Mouse (Mus musculus): Measurements from ENCODE around the gene Sbk3.

Sbk3 gene

DNA sequence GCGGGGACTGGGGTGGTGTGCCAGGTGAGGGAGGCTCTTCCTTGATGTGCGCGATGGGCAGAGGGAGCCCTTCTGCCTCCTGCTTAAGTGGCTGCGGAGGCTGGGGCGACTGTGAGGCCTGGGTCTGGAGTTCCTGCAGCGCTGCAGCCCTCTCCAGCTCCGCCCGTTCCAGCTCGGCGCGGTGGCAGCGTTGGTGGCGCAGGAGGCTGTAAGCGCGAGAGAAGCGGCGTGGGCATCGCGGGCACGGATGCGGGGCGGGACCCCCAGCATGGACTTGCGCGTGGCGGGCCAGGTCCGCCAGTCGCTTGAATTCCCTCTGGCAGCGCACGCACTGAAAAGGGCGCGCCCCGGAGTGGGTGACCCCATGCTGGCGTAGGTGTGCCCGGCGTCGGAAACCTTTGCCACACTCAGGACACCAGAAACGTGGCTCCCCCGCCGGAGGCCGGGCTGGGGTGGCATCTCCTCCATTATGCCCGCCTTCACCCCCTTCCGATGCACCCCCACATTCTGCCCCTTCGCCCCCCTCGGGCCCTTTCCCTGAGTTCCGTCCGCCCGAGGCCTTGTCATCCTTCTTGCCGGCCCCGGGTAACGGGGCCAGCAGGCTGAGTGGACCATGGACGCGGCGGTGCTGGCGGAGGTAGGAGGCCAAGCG lies 22.5 kb upstream of the Sbk3 start:
- DNase-seq (ENCODE audit: low spot score) = no peak

DNA sequence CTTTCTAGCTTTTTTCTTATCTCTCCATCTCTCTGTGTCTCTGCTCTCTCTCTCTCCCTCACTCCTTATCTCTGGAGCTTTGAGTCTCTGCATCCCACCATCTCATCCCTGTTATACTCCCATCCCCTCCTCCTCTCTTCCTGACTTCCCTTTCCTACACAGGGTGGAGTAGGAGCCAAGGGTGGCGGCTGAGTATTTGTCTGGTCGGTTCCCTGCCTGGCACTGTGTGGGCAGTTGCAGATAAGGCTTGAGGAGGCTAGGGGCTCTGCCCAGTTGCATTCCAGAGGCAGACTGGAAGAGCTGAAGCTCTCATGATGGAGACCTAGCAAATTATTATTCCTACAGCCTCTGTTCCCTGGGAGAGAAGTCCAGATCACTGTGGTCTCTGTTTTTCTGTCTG lies 17.3 kb upstream of the Sbk3 start:
- DNase-seq (ENCODE audit: low spot score) = no peak

DNA sequence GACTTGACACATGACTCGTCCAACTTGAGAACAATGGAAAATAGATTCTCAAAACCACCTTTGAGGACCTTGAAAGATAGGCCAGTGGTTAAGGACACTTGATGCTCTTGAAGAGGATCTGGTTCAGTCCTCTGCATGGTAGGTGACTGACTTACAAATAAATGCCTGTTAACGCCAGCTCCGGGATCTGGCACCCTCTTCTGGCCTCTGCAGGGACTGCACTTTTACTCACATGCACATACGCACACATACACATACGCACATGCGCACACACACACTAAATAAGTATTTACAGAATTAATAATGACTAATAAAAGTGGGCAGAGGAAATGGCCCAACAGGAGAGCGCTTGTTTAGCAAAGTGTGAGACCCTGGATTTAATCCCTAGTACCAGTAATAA lies 5.9 kb upstream of the Sbk3 start:
- DNase-seq (ENCODE audit: low spot score) = no peak

DNA sequence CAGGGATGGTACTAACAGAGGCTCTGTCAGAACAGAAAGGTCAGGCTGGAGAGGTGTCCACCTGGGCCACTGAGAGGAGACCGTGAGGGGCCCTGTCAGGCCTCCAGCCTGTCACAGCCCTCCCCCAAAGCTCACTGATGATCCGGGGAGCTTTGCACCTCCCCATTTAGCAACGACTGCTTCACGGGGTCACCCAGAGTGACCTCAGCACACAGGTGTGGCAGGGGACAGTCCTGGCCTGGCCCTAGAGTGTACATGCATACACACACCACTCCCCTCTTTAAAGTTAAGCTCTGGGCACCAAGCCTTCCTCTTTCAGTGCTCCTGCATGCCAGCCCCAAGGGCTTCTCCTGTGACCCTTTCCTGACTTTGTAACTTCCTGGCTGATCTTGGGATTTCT lies 4.5 kb upstream of the Sbk3 start:
- no peak for DNase-seq (ENCODE audit: low spot score)

DNA sequence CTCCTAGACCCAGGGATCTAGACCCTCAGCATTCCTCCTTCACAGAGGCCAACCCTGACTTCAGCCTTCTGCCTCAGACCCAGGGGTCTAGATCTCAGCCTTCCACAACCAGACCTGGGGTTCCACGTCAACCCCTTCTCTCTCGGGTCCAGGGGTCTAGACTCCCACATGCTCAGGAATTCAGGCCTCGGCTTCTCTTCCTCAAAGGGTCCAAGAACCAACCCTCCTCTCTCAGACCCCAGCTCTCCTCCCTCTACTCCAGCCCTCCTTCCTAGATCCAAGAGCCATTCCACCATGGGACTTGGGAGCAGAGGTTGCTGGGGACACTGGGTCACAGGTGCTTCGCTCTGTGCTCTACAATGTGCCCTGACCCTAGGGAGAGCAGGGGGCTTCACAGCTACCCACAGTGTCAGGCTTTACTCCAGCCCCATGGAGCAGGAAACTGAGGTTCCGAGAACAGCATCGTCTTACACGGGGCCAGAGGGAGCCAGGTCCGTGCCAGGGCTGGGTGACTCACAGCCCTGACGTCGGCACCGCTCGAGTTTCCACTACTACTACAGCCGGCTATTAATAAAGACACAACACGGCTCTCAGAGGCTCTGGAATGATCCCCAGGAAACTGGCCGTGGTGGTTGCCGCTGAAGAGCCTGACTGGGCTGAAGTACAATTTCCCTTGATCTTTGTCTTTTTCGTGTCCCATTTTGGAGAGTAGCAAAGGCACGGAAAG lies 1.5 kb upstream of the Sbk3 start:
- DNase-seq (ENCODE audit: low spot score) = no peak

DNA sequence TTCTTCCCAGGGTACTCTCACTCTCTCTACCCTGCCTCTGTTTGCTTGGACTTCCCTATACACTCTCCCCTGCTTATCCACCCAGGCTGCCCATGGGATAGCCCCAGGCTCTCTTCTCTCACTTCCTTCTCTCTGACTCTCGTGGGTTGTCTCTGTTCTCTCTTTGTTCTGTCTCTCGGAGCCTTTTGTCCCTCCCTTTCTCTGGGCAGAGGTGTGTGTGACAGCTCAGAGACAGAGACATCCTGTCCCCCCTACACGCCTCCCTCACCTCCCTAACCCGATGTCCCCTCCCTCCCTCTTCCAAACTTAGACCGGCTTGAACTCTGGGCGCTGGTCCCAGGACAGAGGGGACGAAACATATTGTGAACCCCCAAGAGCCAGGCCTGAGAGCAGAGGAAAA lies 742 bp upstream of the Sbk3 start:
- no peak for DNase-seq (ENCODE audit: low spot score)

DNA sequence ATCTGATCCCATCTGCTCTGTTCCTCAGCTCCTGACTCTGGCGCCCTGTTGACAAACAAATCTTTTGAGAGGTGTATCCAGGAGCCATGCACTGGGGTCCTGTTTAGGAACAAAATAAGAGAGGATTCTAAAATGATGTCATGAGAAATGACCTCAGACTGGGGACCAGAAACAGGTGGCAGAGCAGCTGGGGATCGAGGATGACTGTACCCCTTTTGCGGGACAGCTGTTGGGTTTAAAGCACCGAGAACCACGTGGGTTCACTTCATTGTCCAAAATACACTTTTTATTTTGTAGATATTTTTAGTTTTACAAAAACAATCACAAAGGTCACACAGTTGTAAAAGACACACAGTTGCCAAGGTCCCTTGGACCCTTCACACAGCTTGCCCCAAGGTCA lies 6.0 kb downstream of the Sbk3 start:
- no peak for DNase-seq (ENCODE audit: low spot score)

DNA sequence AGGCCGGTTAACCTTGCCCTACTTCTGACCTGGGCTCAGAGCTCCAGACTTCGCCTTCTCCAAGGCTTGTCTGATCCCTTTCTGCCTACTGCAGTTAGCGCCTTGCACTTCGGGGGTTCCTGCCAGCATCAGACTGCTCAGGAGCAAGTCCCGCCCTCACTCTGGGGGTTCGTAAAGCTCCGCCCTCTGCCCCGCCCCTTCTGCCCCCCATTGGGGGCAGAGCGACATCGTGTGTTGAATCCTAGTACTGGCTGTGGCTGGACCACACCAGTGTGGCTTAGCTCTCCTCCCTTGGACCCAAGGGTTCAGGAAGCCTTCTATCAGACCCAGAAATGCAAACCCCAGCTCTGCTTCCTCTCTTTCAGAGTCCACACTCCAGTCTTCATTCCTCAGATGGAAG lies 6.7 kb downstream of the Sbk3 start, which contains the start of gene Sbk2:
Gene Sbk2 (minus strand): TSS at position 135 of the 400 bp plus-strand sequence.
- DNase-seq (ENCODE audit: low spot score) = peak; percentile 61

DNA sequence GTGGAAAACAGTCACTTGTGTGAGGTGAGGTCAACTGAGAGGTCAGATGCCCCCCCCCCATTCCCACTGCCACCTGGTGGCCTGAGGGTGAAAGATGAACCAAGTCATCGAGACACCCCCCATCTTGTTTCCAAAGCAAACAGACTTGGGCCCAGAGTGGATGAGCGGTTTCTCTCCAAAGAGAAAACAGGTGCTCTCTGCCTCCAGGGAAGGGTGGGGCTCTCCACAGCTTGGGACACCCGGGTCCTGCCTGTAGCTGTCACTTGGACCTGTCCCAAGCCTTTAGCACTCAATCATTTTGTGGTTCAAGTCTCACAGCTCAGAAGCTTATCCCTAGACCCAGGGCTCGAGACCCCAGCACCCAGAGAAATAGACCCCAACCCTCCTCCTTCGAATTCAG lies 7.4 kb downstream of the Sbk3 start:
- no peak for DNase-seq (ENCODE audit: low spot score)

DNA sequence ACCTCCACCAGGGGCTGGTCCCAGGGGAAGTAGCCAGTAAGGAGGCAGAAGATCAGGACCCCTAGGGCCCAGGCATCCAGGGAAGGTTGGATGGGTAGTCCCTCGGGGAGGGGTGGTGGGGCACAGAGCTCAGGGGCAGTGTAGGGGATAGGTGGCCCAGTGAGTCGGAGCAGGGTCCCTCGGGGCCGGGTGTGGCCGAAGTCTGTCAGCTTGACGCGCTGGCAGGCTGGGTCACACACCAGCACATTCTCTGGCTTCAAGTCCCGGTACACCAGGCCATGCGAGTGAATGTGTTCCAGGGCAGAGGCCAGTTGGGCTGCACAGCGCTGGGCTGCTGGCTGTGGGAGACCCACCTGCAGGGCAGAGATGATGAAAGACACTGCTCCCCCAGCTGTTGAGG lies 13.6 kb downstream of the Sbk3 start:
- no peak for DNase-seq (ENCODE audit: low spot score)

DNA sequence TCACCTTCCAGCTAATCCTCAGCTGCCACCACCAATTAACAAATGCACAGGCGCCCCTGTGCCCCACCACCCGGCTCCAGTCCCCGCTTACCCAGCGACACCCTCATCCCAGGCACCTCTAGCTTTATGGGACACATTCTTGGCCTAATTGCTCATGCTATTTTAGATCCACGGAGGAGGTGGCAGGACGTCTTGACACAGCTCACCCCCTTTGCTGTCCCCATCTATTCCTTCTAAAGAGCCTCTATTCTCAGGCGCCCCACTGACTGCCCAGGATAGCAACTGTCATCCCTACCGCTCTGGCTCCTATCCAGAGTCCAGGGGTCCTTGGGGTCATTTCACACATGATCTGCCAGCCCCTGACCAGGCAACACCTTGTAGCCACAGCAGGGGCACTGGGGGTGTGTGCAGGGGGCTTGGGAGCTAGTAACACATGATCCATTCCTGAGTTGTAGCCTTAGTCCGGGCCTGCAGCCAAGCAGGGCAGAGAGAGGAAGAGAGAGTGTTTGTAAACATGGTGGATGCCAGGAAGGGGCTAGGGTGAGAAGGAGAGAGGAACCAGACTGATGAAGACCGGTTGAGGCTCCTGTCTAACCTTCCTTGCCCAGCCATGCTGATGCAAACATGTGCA lies 17.0 kb downstream of the Sbk3 start:
- no peak for DNase-seq (ENCODE audit: low spot score)

DNA sequence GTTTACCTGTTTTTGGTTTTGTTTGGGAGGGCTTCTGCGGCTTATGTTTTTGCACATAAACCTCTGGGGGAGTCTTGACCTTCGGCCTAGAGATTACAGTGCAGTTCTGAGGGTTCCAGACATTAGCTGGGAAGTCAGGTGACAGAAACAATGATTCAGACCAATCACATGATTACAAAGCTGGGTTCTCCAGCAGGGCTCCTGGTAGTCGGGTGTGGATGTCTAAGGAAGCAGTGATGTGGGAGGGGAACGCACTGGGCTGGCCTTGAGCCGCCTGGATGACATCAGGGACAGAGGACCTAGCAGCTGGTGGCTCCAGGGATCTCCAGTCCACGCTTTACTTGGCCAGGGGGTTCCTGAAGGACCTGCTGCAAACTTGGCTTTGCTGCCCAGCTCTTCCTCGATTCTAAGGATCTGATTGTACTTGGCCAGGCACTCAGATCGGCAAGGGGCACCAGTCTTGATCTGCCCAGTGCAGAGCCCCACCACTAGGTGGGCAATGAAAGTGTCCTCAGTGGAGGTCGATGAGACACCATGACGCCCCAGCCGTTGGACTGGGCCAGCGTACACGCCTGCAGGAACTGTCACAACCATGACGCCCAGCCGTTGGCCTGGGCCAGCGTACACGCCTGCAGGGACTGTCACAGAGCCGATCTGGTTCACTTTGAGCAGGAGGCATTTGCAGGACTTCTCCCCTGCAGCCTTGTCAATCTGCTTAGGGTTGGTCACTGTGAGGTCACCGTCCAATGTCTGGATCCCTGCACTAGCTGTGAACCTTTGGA lies 20.2 kb downstream of the Sbk3 start:
- DNase-seq (ENCODE audit: low spot score) = no peak

DNA sequence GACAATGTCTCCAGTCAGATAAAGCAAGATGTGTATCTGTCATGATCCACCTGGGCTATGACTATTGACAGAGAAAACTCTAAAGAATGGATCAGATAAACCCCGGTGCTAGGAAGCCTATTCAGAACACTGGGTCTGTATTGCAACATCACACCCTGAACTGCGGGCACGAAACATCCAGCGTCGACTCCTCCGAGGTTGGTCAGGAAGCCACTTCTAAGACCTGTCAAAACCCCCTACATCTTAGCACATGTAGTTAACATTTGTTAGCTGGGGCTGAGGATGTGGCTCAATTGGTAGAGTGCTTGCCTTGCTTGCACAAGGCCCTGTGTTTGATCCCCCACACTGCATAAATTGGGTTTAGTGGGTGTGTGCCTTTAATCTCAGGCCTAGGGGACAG lies 22.6 kb downstream of the Sbk3 start:
- no peak for DNase-seq (ENCODE audit: low spot score)

DNA sequence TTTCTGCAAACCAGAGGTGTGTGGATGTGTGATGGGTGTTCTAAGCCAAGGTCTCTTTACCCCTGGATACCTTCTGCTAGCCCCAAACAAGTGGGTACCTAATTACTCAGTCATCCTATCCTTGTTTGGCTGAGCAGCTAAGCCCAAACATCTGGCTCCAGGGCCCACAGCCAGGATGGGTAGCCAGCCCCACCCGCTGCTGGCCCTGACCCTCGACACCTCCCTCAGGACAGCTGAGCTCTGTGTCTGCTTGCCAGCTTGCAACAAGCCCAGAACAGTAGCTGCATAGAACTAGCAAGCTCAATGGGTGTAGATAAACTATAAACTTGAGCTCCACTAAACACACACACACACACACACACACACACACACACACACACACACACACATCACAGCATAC lies 23.1 kb downstream of the Sbk3 start:
- DNase-seq (ENCODE audit: low spot score) = no peak

DNA sequence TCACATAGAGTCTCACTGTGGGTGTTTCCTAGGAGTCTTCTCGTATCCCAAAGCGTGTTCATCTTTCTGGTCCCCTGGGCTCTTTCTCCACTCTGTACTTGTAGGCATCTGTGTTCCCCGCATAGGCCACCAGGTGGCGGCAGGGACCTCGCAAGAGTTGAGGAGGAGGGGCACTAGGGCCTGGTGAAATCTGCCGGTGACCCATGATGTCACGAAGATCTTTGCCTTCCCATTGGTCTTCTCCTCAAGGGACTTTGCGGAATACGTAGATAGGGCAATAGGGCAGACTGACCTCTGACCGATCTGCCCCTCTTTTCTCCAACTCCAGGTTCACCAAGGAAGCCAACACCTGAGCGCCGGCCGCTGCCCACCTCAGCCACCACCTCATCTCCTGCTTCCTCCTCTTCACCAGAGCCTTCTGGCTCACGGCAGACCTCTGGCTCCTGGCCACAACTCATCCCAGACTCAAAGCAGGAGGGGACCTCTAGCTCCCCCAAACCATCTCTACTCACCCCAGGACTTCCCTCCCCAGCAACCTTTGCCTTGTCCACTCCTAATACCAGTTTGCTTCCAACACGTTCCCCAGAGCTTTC lies 27.6 kb downstream of the Sbk3 start:
- peak; percentile 94 for DNase-seq (ENCODE audit: low spot score)

DNA sequence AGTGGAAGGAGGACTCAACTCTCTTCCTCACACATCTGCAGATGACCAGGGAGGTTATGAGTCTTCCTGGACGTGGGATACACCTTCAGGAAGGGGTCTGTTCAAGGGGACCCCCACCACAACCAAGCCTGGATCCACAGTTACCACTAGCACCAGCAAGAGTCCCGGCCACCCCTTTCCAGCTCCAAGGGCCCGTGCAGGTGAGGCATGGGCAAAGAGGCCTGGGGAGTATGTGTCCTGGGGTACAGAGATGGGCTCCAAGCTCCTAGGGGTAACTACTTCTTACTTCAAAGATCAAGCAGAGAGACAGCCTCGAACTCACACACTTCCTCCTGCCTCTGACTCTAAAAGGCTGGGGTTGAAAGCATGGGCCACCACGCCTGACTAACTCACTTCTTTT lies 28.3 kb downstream of the Sbk3 start:
- DNase-seq (ENCODE audit: low spot score) = no peak

DNA sequence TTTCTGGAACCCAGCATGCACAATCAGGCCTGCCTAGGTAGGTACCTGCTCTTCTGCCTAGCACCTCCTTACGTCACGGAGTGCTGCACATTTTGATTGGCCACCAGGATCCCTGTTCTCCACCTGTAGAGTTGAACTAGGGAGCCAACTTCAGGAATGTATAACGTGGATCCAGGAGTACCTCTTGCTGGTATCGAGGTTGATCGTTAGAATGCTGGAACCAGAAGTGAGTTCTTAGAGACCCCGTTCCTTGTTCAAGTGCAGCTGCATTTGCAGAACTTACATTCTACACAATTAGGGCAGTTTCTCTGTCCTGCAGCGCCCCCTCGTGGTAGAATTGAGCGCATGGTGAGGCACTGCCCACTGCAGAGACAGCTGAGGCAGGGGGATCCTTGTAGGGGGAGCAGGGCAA lies 30.9 kb downstream of the Sbk3 start:
- DNase-seq (ENCODE audit: low spot score) = no peak

DNA sequence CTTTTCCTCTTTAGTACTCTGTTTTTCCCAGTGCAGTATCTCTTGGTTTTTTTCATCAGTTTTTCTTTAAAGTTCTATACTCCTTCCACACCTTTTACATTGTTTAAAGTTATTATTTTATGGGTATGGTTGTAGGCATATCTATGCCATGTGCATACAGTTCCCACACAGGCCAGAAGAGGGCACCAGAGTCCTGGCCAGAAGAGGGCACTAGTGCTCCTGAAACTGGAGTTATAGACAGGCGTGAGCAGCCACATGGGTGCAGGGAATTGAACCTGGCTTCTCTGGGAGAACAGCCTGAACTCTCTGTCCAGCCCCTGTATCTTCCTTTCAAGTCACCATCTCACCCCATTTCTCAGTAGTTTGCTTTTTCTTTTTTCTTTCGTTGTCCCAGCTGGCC lies 32.5 kb downstream of the Sbk3 start:
- no peak for DNase-seq (ENCODE audit: low spot score)

DNA sequence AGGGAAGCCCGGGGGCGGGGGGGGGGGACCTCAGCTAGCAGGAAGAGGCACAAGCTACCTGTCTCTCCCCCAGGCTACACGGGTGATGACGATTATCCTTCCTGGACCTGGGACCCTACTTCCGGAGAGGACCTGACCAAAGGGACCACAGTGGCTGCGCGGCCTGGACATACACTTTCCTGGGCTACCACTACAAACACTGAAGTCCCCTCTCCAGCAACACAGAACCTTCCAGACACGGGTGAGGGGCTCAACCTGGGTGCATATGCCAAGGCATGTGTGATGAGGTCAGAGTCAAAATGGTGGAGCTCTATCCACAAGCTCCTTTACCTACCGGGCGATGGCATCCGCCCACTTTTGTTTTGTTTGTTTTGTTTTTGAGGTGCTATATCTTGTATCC lies 33.6 kb downstream of the Sbk3 start:
- DNase-seq (ENCODE audit: low spot score) = no peak

DNA sequence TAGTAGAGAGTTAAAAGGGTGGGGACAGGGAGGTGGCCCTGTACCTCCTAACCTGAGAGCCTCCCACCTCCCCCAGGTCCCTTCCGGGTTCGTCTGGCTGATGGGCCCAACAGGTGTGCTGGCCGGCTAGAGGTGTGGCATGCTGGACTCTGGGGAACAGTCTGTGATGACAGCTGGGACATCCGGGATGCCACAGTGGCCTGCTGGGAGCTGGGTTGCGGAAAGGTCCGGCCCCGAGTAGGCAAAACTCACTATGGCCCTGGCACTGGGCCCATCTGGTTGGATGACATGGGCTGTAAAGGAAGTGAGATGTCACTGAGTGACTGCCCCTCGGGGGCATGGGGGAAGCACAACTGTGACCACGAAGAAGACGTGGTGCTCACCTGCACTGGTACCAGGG lies 34.1 kb downstream of the Sbk3 start:
- no peak for DNase-seq (ENCODE audit: low spot score)

DNA sequence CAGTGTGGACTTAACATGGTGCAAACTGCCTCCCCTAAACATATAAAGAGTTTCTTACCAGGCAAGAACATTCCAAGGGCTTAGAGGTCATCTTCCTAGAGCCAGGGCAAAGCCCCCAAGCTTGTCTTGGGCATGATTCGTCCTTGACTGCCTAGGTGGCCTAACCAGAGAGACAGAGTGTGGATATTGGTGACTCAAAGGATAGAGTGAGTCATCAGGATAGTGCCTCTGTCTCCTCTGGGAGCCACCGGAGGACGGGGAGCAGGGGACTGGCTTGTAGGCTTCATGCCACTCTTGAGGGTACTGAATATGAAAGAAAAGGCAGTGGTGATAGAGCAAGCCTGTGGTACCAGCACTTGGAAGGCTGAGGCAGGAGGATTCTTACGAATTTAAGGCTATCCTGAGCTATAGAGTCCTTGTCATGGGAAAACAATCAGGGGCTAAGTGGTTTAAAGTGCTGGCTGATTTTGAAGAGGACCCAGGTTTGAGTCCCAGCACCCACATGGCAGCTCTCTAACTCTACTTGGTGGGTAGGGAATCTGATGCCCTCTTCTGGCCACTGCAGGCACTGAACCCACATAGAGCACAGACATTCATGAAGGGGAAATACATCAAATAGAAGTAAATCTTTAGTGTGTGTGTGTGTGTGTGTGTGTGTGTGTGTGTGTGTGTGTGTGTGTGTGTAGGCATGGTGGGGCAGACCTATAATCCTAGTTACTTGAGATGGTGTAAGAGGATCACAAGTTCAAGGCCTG lies 36.6 kb downstream of the Sbk3 start:
- no peak for DNase-seq (ENCODE audit: low spot score)

DNA sequence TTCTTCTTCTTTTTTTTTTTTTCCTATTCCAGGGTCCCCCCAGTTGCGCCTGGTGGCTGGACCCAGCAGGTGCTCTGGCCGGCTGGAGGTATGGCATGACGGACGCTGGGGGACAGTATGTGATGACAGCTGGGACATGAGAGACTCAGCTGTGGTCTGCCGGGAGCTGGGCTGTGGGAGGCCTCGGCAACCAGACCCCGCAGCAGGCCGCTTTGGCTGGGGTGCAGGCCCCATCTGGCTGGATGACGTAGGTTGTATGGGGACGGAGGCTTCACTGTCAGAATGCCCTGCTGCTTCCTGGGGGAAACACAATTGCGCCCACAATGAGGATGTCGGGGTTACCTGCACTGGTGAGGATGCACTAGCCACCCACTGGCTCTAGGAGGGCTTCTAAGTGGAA lies 37.9 kb downstream of the Sbk3 start:
- no peak for DNase-seq (ENCODE audit: low spot score)

Measured in left cerebral cortex, adult 11 months (tissue).